Mouse (Mus musculus) lung, postnatal 0 days (tissue): Measurements from ENCODE around the gene Duxf3.
"Not testable (repeated sequence)": the region's sequence is repeated elsewhere in the genome, so short reads cannot be mapped to it uniquely, and the experiment has no call there.

Experiments used
- CTCF ChIP-seq: IDR thresholded peaks from 2 replicates; pipeline ENCODE4 v1.5.1; 2016; ENCODE audit warnings: antibody characterized with exemption, mild to moderate bottlenecking
- EP300 ChIP-seq: IDR thresholded peaks from 2 replicates; pipeline ENCODE4 v1.6.1; 2016; ENCODE audit warnings: antibody characterized with exemption, mild to moderate bottlenecking, control low read depth

GRCm38 (mm10) chr10:58234985-58235384, 2.5 kb upstream of the Duxf3 start:
- not testable (repeated sequence) for TF ChIP-seq CTCF, EP300
